Mouse (Mus musculus) megakaryocyte, adult 5-6 weeks (primary cell): ENCODE results near the gene Gm10382. TPM values are rescaled to one million over a fixed set of nuclear protein-coding genes. Genes with fewer than 3 reads are reported as not detected.
A peak's percentile ranks its signal among the peaks of the same experiment; 100 is the strongest.
"Not testable (repeated sequence)": the region's sequence is repeated elsewhere in the genome, so short reads cannot be mapped to it uniquely, and the experiment has no call there.

Source experiments
- ATAC-seq: 2 replicates; pipeline ENCODE4 v1.8.0; 2016; ENCODE audit warnings: mild to moderate bottlenecking, inconsistent platforms; ENCODE audit not compliant: poor library complexity, severe bottlenecking
- total RNA-seq, 2 experiments: library from RNA; stranded (forward) in 1 of 2; stranded (reverse) in 1 of 2; fragments of 153-499, 151-499 nt in 1 of 2; fragments of 221-1000, 200-1000 nt in 1 of 2; gene quantifications; 2 replicates each; pipeline versions ENCODE4 v1.2.3 to v1.2.4; 2015 to 2017

Gene Gm10382
- total RNA-seq, 2 experiments from 2014 or later: 0.11 TPM; not detected in 1

GRCm38 (mm10) chr5:125412536-125412935 is 23.4 kb downstream of the Gm10382 start:
- peak; percentile 66 for ATAC-seq

- no peak for ATAC-seq
Measured at GRCm38 (mm10) chr5:125413763-125414162, 24.6 kb downstream of the Gm10382 start.

- no peak for ATAC-seq
Measured at GRCm38 (mm10) chr5:125416183-125416582, 27.1 kb downstream of the Gm10382 start.

GRCm38 (mm10) chr5:125418636-125419035 is 29.5 kb downstream of the Gm10382 start:
- no peak for ATAC-seq

GRCm38 (mm10) chr5:125419124-125419523 is 30.0 kb downstream of the Gm10382 start:
- peak; percentile 68 for ATAC-seq

- peak; percentile 49 for ATAC-seq
Measured at GRCm38 (mm10) chr5:125425698-125426276, 36.7 kb downstream of the Gm10382 start.

- ATAC-seq: no peak
Measured at GRCm38 (mm10) chr5:125426343-125426742, 37.2 kb downstream of the Gm10382 start.

- ATAC-seq: not testable (repeated sequence)
Measured at GRCm38 (mm10) chr5:125432324-125432723, 43.2 kb downstream of the Gm10382 start.

GRCm38 (mm10) chr5:125433793-125434337 is 44.7 kb downstream of the Gm10382 start, which contains the start of gene Dhx37:
Gene Dhx37, minus strand, starts transcription at chr5:125434121.
- ATAC-seq: peak; percentile 98

GRCm38 (mm10) chr5:125434347-125434746 is 45.2 kb downstream of the Gm10382 start:
- ATAC-seq: 0 out of 2 replicates have a peak, but pooled peaks have one; percentile 7

Other genes with a start within 250 kb of the Gm10382 start
- 87.7 and 107 TPM in 2 replicates for gene Ncor2, start 210.1 kb upstream of the Gm10382 start, total RNA-seq (2015)
- 15.0 and 21.5 TPM in 2 replicates for gene Ncor2, start 210.1 kb upstream of the Gm10382 start, total RNA-seq (2017)
- 88.7 and 92.9 TPM in 2 replicates for gene Scarb1, start 48.2 kb upstream of the Gm10382 start, total RNA-seq (2015)
- 86.3 and 88.2 TPM in 2 replicates for gene Scarb1, start 48.2 kb upstream of the Gm10382 start, total RNA-seq (2017)
- gene Ubc, start 880 bp downstream of the Gm10382 start, total RNA-seq (2015): 260 and 265 TPM in 2 replicates
- gene Ubc, start 880 bp downstream of the Gm10382 start, total RNA-seq (2017): 355 and 414 TPM in 2 replicates
- 6.6 and 13.9 TPM in 2 replicates for gene Dhx37, start 44.8 kb downstream of the Gm10382 start, total RNA-seq (2015)
- 15.7 and 29.0 TPM in 2 replicates for gene Dhx37, start 44.8 kb downstream of the Gm10382 start, total RNA-seq (2017)
- gene Bri3bp, start 52.2 kb downstream of the Gm10382 start, total RNA-seq (2015): 46.8 and 49.2 TPM in 2 replicates
- 19.7 and 26.3 TPM in 2 replicates for gene Bri3bp, start 52.2 kb downstream of the Gm10382 start, total RNA-seq (2017)
- 6.5 and 6.7 TPM in 2 replicates for gene Aacs, start 86.5 kb downstream of the Gm10382 start, total RNA-seq (2015)
- gene Aacs, start 86.5 kb downstream of the Gm10382 start, total RNA-seq (2017): 17.0 and 19.7 TPM in 2 replicates
- gene Tmem132b, start 142.5 kb downstream of the Gm10382 start, total RNA-seq (2015): not detected in 2 replicates
- 0.07 and 0.28 TPM in 2 replicates for gene Tmem132b, start 142.5 kb downstream of the Gm10382 start, total RNA-seq (2017)